Mouse (Mus musculus) liver, embryonic 11.5 days (tissue): Measurements from ENCODE around the gene Zan. TPM values are rescaled to one million over a fixed set of nuclear protein-coding genes. Genes with fewer than 3 reads are reported as not detected.

Experiments
- ATAC-seq: fragments of 200-750 bp; cut with Nextera tagmentation; replicated peaks from 2 replicates; pipeline ENCODE4 v1.8.0; 2017; ENCODE audit warnings: moderate number of reproducible peaks, mild to moderate bottlenecking, moderate TSS enrichment, moderate library complexity; ENCODE audit not compliant: low FRiP score
- DNase-seq: peaks from one replicate; pipeline ENCODE4 v3.0.0-alpha.2; 2017; ENCODE audit warnings: low spot score
- H3K27ac ChIP-seq: fragments of 300-500 bp; sonication (generic); 2 replicates; pipeline ENCODE4 v1.5.1; 2014; ENCODE audit warnings: mild to moderate bottlenecking, low read depth, low read length, control low read depth
- H3K27me3 ChIP-seq: fragments of 300-500 bp; sonication (generic); replicated peaks from 2 replicates; pipeline ENCODE4 v1.6.1; 2014; ENCODE audit warnings: low read length, mixed read lengths; ENCODE audit not compliant: control insufficient read depth, insufficient read depth
- H3K36me3 ChIP-seq: fragments of 300-500 bp; sonication (generic); 2 replicates; pipeline ENCODE4 v1.6.1; 2014; ENCODE audit warnings: mild to moderate bottlenecking, low read length, moderate library complexity, mixed read lengths; ENCODE audit not compliant: control insufficient read depth, insufficient read depth
- H3K4me1 ChIP-seq: fragments of 300-500 bp; sonication (generic); replicated peaks from 2 replicates; pipeline ENCODE4 v1.6.1; 2014; ENCODE audit warnings: low read length, mixed read lengths; ENCODE audit not compliant: control insufficient read depth, insufficient read depth
- H3K4me2 ChIP-seq: fragments of 300-500 bp; sonication (generic); 2 replicates; pipeline ENCODE4 v1.6.1; 2014; ENCODE audit warnings: mild to moderate bottlenecking, control low read depth, moderate library complexity
- H3K4me3 ChIP-seq: fragments of 300-500 bp; sonication (generic); 2 replicates; pipeline ENCODE4 v1.5.1; 2014; ENCODE audit warnings: low read depth, low read length, control low read depth
- H3K9ac ChIP-seq: fragments of 300-500 bp; sonication (generic); 2 replicates; pipeline ENCODE4 v1.6.1; 2014; ENCODE audit warnings: low read depth, low read length, control low read depth
- H3K9me3 ChIP-seq: fragments of 300-500 bp; sonication (generic); 2 replicates; pipeline ENCODE4 v1.6.1; 2016; ENCODE audit warnings: low read length, inconsistent platforms, mixed read lengths; ENCODE audit not compliant: control insufficient read depth
- WGBS: fragments of 180-500 bp; shearing (Covaris S2); extraction: QIAGEN DNeasy Blood & Tissue Kit; methylation state at CpG from one replicate; pipeline ENCODE4 v1.1.7; 2014; 5-methylcytosine and 5-hydroxymethylcytosine counted together
- polyA plus RNA-seq: library from polyadenylated mRNA; unstranded; fragments of >200 nt; fragmentation: Nextera tagmentation; extraction: Ambion mirVana; gene quantifications from 2 replicates; pipeline ENCODE4 v1.2.1, GENCODE M21; 2014

The Zan gene
- polyA plus RNA-seq: 0.39 and 0.49 TPM in 2 replicates

- DNase-seq (no peak), ATAC-seq (no peak)
- Histone ChIP-seq H3K36me3 (no peaks in the 10 kb centered on the region), H3K27me3 (no peaks in the 10 kb centered on the region), H3K27ac (no peak within 1 kb of the TSS), H3K4me2 (no peak within 1 kb of the TSS), H3K9ac (no peak within 1 kb of the TSS), H3K4me3 (no peak within 1 kb of the TSS), H3K4me1 (no peaks in the 10 kb centered on the region; the same call in 1 of the 2 replicates), H3K9me3 (no peaks in the 10 kb centered on the region)
- 76% methylated on average over 5 of the region's 5 CpGs for WGBS
Observed at GRCm38 (mm10) chr5:137476964-137477363, at the start of gene Zan. TSS of gene Zan (minus strand) at chr5:137477064.

DNA sequence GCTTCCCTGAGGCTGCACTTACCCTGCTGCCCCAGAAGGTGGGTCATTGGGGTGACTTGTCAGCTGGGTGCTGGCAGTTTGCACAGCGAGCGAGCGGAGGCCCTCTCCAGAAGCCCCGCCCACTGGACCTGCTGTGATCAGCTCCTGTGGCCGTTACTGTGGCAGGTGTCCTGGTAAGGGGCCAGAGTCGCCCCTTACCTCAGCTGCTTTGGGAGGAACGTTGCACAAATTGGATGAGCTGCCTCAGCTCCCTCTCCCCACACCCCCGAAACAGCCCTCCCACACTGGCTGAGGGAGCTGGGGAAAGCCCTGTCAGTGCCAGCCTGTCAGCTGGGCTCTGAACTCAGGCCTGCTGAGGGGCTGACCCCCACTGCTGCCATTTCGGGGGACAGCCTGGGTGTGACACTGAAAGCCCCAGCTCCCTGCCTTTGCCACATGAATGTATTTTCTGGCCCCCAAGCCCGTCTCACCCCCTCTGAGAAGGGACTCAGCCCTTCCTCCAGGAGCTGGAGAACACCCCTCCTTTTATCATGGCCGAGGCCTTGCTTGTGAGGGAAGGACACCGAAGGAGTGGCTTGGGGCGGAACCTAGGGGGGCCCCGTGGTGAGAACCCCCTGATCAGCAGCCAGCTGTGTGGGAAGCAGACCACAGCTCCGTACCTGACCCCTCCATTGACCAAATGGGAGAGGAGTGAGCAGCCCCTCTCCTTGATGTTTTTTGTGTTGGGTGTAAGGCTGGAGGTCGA lies 49.5 kb upstream of the Zan start:
- Histone ChIP-seq H3K9ac (no peak overlapping the region), H3K9me3 (no peaks in the 10 kb centered on the region), H3K4me1 (peaks cover 27% of the 10 kb centered on the region), H3K27ac (peak overlapping the region; percentile 11; the same call in 1 of the 2 replicates), H3K4me2 (no peak overlapping the region), H3K27me3 (no peaks in the 10 kb centered on the region), H3K4me3 (no peak overlapping the region), H3K36me3 (peaks cover 67% of the 10 kb centered on the region)
- DNase-seq (peak; percentile 63), ATAC-seq (peak; percentile 59)
- 49% methylated on average over 16 of the region's 16 CpGs for WGBS

- Histone ChIP-seq H3K9ac (no peak overlapping the region), H3K4me3 (no peak overlapping the region), H3K4me1 (peaks cover 19% of the 10 kb centered on the region), H3K4me2 (no peak overlapping the region), H3K27me3 (no peaks in the 10 kb centered on the region), H3K9me3 (no peaks in the 10 kb centered on the region), H3K36me3 (peaks cover 74% of the 10 kb centered on the region), H3K27ac (peak overlapping the region; percentile 37; the same call in 1 of the 2 replicates)
- ATAC-seq (no peak), DNase-seq (no peak)
- 80% methylated on average over 16 of the region's 16 CpGs for WGBS
Observed at GRCm38 (mm10) chr5:137525511-137525910, 48.6 kb upstream of the Zan start.

- Histone ChIP-seq H3K36me3 (peaks cover 77% of the 10 kb centered on the region), H3K4me2 (no peak overlapping the region), H3K27ac (no peak overlapping the region), H3K9me3 (no peaks in the 10 kb centered on the region), H3K27me3 (no peaks in the 10 kb centered on the region), H3K9ac (no peak overlapping the region), H3K4me3 (no peak overlapping the region), H3K4me1 (peaks cover 16% of the 10 kb centered on the region)
- DNase-seq: no peak
- 83% methylated on average over 13 of the region's 13 CpGs for WGBS
- ATAC-seq: no peak
Observed at GRCm38 (mm10) chr5:137524671-137525070, 47.8 kb upstream of the Zan start.

DNA sequence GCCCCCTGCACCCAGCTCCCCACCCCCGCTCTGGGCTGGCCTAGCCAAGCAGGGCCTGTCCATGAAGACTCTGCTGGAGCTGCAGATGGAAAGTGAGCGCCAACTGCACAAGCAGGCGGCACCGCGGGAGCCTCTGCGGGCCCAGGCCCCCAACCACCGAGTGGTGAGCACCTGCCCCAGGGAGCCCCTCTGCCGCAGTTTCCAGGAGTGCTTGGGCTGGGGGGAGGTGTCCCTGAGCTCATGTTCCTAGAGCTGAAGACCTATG lies 47.3 kb upstream of the Zan start:
- Histone ChIP-seq H3K4me2 (no peak overlapping the region), H3K9ac (no peak overlapping the region), H3K9me3 (no peaks in the 10 kb centered on the region), H3K27ac (no peak overlapping the region), H3K4me1 (peaks cover 16% of the 10 kb centered on the region), H3K27me3 (no peaks in the 10 kb centered on the region), H3K4me3 (no peak overlapping the region), H3K36me3 (peaks cover 76% of the 10 kb centered on the region)
- no peak for ATAC-seq
- DNase-seq: no peak
- 83% methylated on average over 8 of the region's 8 CpGs for WGBS

- ATAC-seq: no peak
Observed at GRCm38 (mm10) chr5:137523396-137524250, 46.8 kb upstream of the Zan start.

GRCm38 (mm10) chr5:137522711-137523110 lies 45.8 kb upstream of the Zan start:
- no peak for DNase-seq
- Histone ChIP-seq H3K9ac (no peak overlapping the region), H3K27me3 (no peaks in the 10 kb centered on the region), H3K4me1 (peaks cover 14% of the 10 kb centered on the region), H3K9me3 (no peaks in the 10 kb centered on the region), H3K27ac (no peak overlapping the region), H3K36me3 (peaks cover 69% of the 10 kb centered on the region), H3K4me2 (no peak overlapping the region), H3K4me3 (no peak overlapping the region)
- 84% methylated on average over 11 of the region's 11 CpGs for WGBS
- no peak for ATAC-seq

More at GRCm38 (mm10) chr5:137523396-137524250, 46.8 kb upstream of the Zan start:
- 85% methylated on average over 25 of the region's 25 CpGs for whole genome bisulfite sequencing
- Histone ChIP-seq H3K27ac (no peak overlapping the region), H3K4me3 (no peak overlapping the region), H3K9me3 (no peaks in the 10 kb centered on the region), H3K27me3 (no peaks in the 10 kb centered on the region), H3K4me2 (no peak overlapping the region), H3K9ac (no peak overlapping the region), H3K36me3 (peaks cover 74% of the 10 kb centered on the region), H3K4me1 (peaks cover 16% of the 10 kb centered on the region)
- no peak for DNase-seq

DNA sequence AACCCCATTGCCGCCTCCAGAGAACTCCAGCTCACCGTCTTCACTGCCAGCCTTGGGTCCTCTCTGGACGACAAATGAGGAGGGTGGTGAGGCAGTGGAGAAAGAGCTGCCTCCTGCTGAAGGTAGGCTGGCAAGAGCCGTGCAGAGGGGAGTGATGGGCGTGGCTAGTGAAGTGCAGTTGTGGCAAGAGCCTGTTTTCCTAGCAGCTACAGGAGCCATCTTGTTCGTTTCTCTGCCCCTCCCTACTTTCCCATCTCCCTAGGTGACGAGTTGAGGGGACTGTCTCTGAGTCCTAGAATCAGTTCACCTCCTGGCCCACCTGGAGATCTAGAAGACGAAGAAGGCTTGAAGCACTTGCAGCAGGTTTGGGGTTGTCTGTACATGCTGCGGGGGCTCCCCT lies 45.0 kb upstream of the Zan start:
- WGBS: 74% methylated on average over 9 of the region's 9 CpGs
- no peaks in the 10 kb centered on the region for H3K27me3 ChIP-seq
- DNase-seq: no peak

More for the DNA sequence above, 45.0 kb upstream of the Zan start:
- ATAC-seq: no peak
- Histone ChIP-seq H3K4me2 (no peak overlapping the region), H3K9me3 (no peaks in the 10 kb centered on the region), H3K27ac (no peak overlapping the region), H3K4me3 (no peak overlapping the region), H3K4me1 (peaks cover 10% of the 10 kb centered on the region; the same call in 1 of the 2 replicates), H3K9ac (no peak overlapping the region), H3K36me3 (peaks cover 63% of the 10 kb centered on the region)
